Mouse (Mus musculus) MEL (cell line): ENCODE data around the gene Pigl. TPM values are rescaled to one million over a fixed set of nuclear protein-coding genes. Genes with fewer than 3 reads are reported as not detected.

Experiments
- DNase-seq: peaks from one replicate; pipeline ENCODE4 v3.0.0; 2011; ENCODE audit warnings: low read depth, low spot score
- H3K27ac ChIP-seq: 2 replicates; pipeline ENCODE4 v1.5.1; 2012; ENCODE audit warnings: low read depth, mild to moderate bottlenecking, control low read depth, low read length, moderate library complexity; ENCODE audit not compliant: control insufficient read depth
- H3K27me3 ChIP-seq, 2 experiments: fragments of 150-350 bp in 1 of 2; sonication (generic) in 1 of 2; 2 replicates each; pipeline ENCODE4 v1.6.1; 2012; ENCODE audit warnings: low read length in 2 of 2, mild to moderate bottlenecking in 2 of 2, improper control_type of control experiment in 1 of 2, moderate library complexity in 1 of 2; ENCODE audit not compliant: insufficient read depth in 2 of 2, control insufficient read depth in 1 of 2
- H3K36me3 ChIP-seq, 2 experiments: 2 replicates each; pipeline ENCODE4 v1.6.1; 2012 to 2014; ENCODE audit warnings: low read length in 2 of 2, improper control_type of control experiment in 1 of 2, inconsistent platforms in 1 of 2, mild to moderate bottlenecking in 1 of 2; ENCODE audit not compliant: insufficient read depth in 2 of 2, control insufficient read depth in 1 of 2
- H3K4me1 ChIP-seq, 2 experiments: fragments of 150-350 bp in 1 of 2; sonication (generic) in 1 of 2; 2 replicates each; pipeline ENCODE4 v1.6.1; 2012; ENCODE audit warnings: low read length in 2 of 2, improper control_type of control experiment in 1 of 2, mild to moderate bottlenecking in 1 of 2; ENCODE audit not compliant: insufficient read depth in 2 of 2, control insufficient read depth in 1 of 2
- H3K4me3 ChIP-seq, 2 experiments: fragments of 150-350 bp in 1 of 2; sonication (generic) in 1 of 2; 2 replicates each; pipeline ENCODE4 v1.5.1; 2012; ENCODE audit warnings: low read depth in 2 of 2, low read length in 2 of 2, mild to moderate bottlenecking in 2 of 2, moderate library complexity in 2 of 2, control low read depth in 1 of 2, improper control_type of control experiment in 1 of 2; ENCODE audit not compliant: control insufficient read depth in 1 of 2, insufficient read depth in 1 of 2
- H3K79me2 ChIP-seq: 2 replicates; pipeline ENCODE4 v1.6.1; 2012; ENCODE audit warnings: mild to moderate bottlenecking, low read length, moderate library complexity; ENCODE audit not compliant: control insufficient read depth, poor library complexity, insufficient read depth
- H3K9ac ChIP-seq: 2 replicates; pipeline ENCODE4 v1.6.1; 2012; ENCODE audit warnings: low read depth, mild to moderate bottlenecking, control low read depth, low read length, moderate library complexity; ENCODE audit not compliant: control insufficient read depth, poor library complexity, severe bottlenecking
- H3K9me3 ChIP-seq: fragments of 150-350 bp; sonication (generic); replicated peaks from 2 replicates; pipeline ENCODE4 v1.6.1; 2012; ENCODE audit warnings: mild to moderate bottlenecking, low read length, improper control_type of control experiment, moderate library complexity; ENCODE audit not compliant: insufficient read depth
- BHLHE40 ChIP-seq: IDR thresholded peaks from 2 replicates; pipeline ENCODE4 v1.6.1; 2012; ENCODE audit warnings: low read depth, mild to moderate bottlenecking, inconsistent platforms, low read length, improper control_type of control experiment, borderline replicate concordance
- CHD1 ChIP-seq: IDR thresholded peaks from 2 replicates; pipeline ENCODE4 v1.6.1; 2012; ENCODE audit warnings: low read depth, mild to moderate bottlenecking, inconsistent platforms, low read length, improper control_type of control experiment
- CHD2 ChIP-seq: IDR thresholded peaks from 2 replicates; pipeline ENCODE4 v1.6.1; 2011; ENCODE audit warnings: low read length, improper control_type of control experiment
- CTCF ChIP-seq, 3 experiments: IDR thresholded peaks in 2 of 3; conservative IDR thresholded peaks in 1 of 3; 2 replicates each; pipeline ENCODE4 v1.5.1; 2011 to 2012; ENCODE audit warnings: low read length in 3 of 3, low read depth in 2 of 3, mild to moderate bottlenecking in 2 of 3, improper control_type of control experiment in 1 of 3, inconsistent platforms in 1 of 3, mixed read lengths in 1 of 3, moderate library complexity in 1 of 3; ENCODE audit not compliant: control insufficient read depth in 1 of 3, insufficient read depth in 1 of 3, poor library complexity in 1 of 3, severe bottlenecking in 1 of 3
- E2F4 ChIP-seq: IDR thresholded peaks from 2 replicates; pipeline ENCODE4 v1.6.1; 2011; ENCODE audit warnings: low read depth, low read length, improper control_type of control experiment, borderline replicate concordance
- ELF1 ChIP-seq: IDR thresholded peaks from 2 replicates; pipeline ENCODE4 v1.6.1; 2014; ENCODE audit warnings: low read depth, mild to moderate bottlenecking, inconsistent platforms, low read length, improper control_type of control experiment, moderate library complexity
- ETS1 ChIP-seq: IDR thresholded peaks from 2 replicates; pipeline ENCODE4 v1.6.1; 2012; ENCODE audit warnings: low read depth, mild to moderate bottlenecking, inconsistent platforms, low read length, improper control_type of control experiment, moderate library complexity
- MEF2A ChIP-seq: IDR thresholded peaks from 2 replicates; pipeline ENCODE4 v1.6.1; 2014; ENCODE audit warnings: low read depth, mild to moderate bottlenecking, inconsistent platforms, low read length, improper control_type of control experiment; ENCODE audit not compliant: poor library complexity, insufficient replicate concordance, severe bottlenecking; ENCODE audit errors: extremely low read depth
- MYC ChIP-seq: IDR thresholded peaks from 2 replicates; pipeline ENCODE4 v1.6.1; 2011; ENCODE audit warnings: low read depth, mild to moderate bottlenecking, low read length, improper control_type of control experiment, moderate library complexity
- NELFE ChIP-seq: IDR thresholded peaks from 2 replicates; pipeline ENCODE4 v1.6.1; 2011; ENCODE audit warnings: low read depth, low read length, improper control_type of control experiment
- POLR2AphosphoS2 ChIP-seq: IDR thresholded peaks from 2 replicates; pipeline ENCODE4 v1.6.1; 2011; ENCODE audit warnings: low read length, improper control_type of control experiment
- SIN3A ChIP-seq: IDR thresholded peaks from 2 replicates; pipeline ENCODE4 v1.6.1; 2012; ENCODE audit warnings: low read length, improper control_type of control experiment, inconsistent platforms
- SMC3 ChIP-seq: IDR thresholded peaks from 2 replicates; pipeline ENCODE4 v1.6.1; 2011; ENCODE audit warnings: low read depth, low read length, improper control_type of control experiment
- TCF12 ChIP-seq: IDR thresholded peaks from 2 replicates; pipeline ENCODE4 v1.6.1; 2014; ENCODE audit warnings: low read depth, mild to moderate bottlenecking, inconsistent platforms, low read length, improper control_type of control experiment, moderate library complexity
- UBTF ChIP-seq: IDR thresholded peaks from 2 replicates; pipeline ENCODE4 v1.6.1; 2012; ENCODE audit warnings: low read depth, mild to moderate bottlenecking, inconsistent platforms, low read length, improper control_type of control experiment, moderate library complexity, borderline replicate concordance; ENCODE audit not compliant: insufficient read depth
- USF1 ChIP-seq: IDR thresholded peaks from 2 replicates; pipeline ENCODE4 v1.6.1; 2014; ENCODE audit warnings: low read depth, mild to moderate bottlenecking, inconsistent platforms, low read length, improper control_type of control experiment, moderate library complexity
- USF2 ChIP-seq, 2 experiments: IDR thresholded peaks; 2 replicates each; pipeline ENCODE4 v1.6.1; 2011 to 2012; ENCODE audit warnings: improper control_type of control experiment in 2 of 2, low read length in 2 of 2, borderline replicate concordance in 1 of 2, inconsistent platforms in 1 of 2, low read depth in 1 of 2, mild to moderate bottlenecking in 1 of 2; ENCODE audit not compliant: insufficient read depth in 1 of 2
- ZKSCAN1 ChIP-seq: IDR thresholded peaks from 2 replicates; pipeline ENCODE4 v1.6.1; 2012; ENCODE audit warnings: low read depth, mild to moderate bottlenecking, inconsistent platforms, low read length, improper control_type of control experiment, moderate library complexity
- ZMIZ1 ChIP-seq: IDR thresholded peaks from 2 replicates; pipeline ENCODE4 v1.6.1; 2012; ENCODE audit warnings: low read depth, mild to moderate bottlenecking, inconsistent platforms, low read length, improper control_type of control experiment, moderate library complexity
- ZNF384 ChIP-seq: IDR thresholded peaks from 2 replicates; pipeline ENCODE4 v1.6.1; 2012; ENCODE audit warnings: low read depth, mild to moderate bottlenecking, inconsistent platforms, low read length, improper control_type of control experiment
- polyA plus RNA-seq, 2 experiments: library from polyadenylated mRNA; stranded (reverse) in 1 of 2; unstranded in 1 of 2; fragments of >175 nt in 1 of 2; fragments of >200 nt in 1 of 2; gene quantifications; 2 replicates each; pipeline versions ENCODE4 v1.2.1 to v1.2.4; 2012; ENCODE audit warnings: low replicate concordance in 2 of 2, low read depth in 1 of 2; ENCODE audit not compliant: insufficient read length in 2 of 2, insufficient read depth in 1 of 2, missing spikeins in 1 of 2
- total RNA-seq: library from RNA; depleted of rRNA; stranded (reverse); fragments of 300-350 nt; gene quantifications from 2 replicates; pipeline ENCODE4 v1.2.3, GENCODE M21; 2012

Gene Pigl
- total and polyA plus RNA-seq, 3 experiments, result 2.0 to 4.1 TPM; not detected in 1

- Histone ChIP-seq H3K4me3 (no peak overlapping the region), H3K27me3 (no peaks in the 10 kb centered on the region), H3K79me2 (no peaks in the 10 kb centered on the region; the same call in 1 of the 2 replicates), H3K9me3 (no peaks in the 10 kb centered on the region), H3K36me3 (peaks cover 0 to 26% of the 10 kb centered on the region in 2 experiments; a peak in 3 of 4 replicates), H3K4me1 (no peaks in the 10 kb centered on the region), H3K27ac (no peak overlapping the region), H3K9ac (no peak overlapping the region)
- TF ChIP-seq CTCF (IDR thresholded peaks at IDR 0.05 in 2 of 3, conservative IDR thresholded peaks at IDR 0.05 in 1 of 3; ENCODE audit: control insufficient read depth in 1 of 3, insufficient read depth in 1 of 3, low read depth in 2 of 3, low read length in 3 of 3, poor library complexity in 1 of 3, severe bottlenecking in 1 of 3) (peak; percentile 70 to 78 (median 74)), SMC3 (peak; percentile 50), ELF1 (no peak)
- peak; percentile 73 for DNase-seq
Observed at GRCm38 (mm10) chr11:62427105-62427504, 31.2 kb upstream of the Pigl start.

- Histone ChIP-seq H3K9ac (no peak overlapping the region), H3K9me3 (no peaks in the 10 kb centered on the region), H3K4me1 (no peaks in the 10 kb centered on the region), H3K27ac (no peak overlapping the region), H3K36me3 (peaks cover 0 to 37% of the 10 kb centered on the region in 2 experiments; a peak in 3 of 4 replicates), H3K27me3 (no peaks in the 10 kb centered on the region), H3K4me3 (no peak overlapping the region), H3K79me2 (no peaks in the 10 kb centered on the region; the same call in 1 of the 2 replicates)
- no peak for TF ChIP-seq USF1
- DNase-seq, result no peak
Observed at GRCm38 (mm10) chr11:62432211-62432610, 26.0 kb upstream of the Pigl start.

- TF ChIP-seq UBTF (no peak), ETS1 (no peak), CHD1 (no peak), SIN3A (no peak), USF1 (no peak), E2F4 (no peak), POLR2AphosphoS2 (no peak), ZMIZ1 (no peak), CHD2 (no peak), ZNF384 (no peak), NELFE (no peak), USF2 (IDR thresholded peaks at IDR 0.05; ENCODE audit: borderline replicate concordance in 1 of 2, insufficient read depth in 1 of 2, low read depth in 1 of 2, low read length in 2 of 2) (no peak), TCF12 (no peak), MEF2A (no peak), MYC (no peak), BHLHE40 (no peak), ZKSCAN1 (no peak)
- H3K4me3 ChIP-seq, result no peak overlapping the region
- no peak overlapping the region for H3K27ac ChIP-seq
- H3K27me3 ChIP-seq, result no peaks in the 10 kb centered on the region
- H3K79me2 ChIP-seq, result peaks cover 25% of the 10 kb centered on the region
- peaks cover 6 to 35% of the 10 kb centered on the region in 2 experiments; a peak in 3 of 4 replicates for H3K36me3 ChIP-seq
- DNase-seq, result no peak
- H3K4me1 ChIP-seq, result peaks cover 0 to 6% of the 10 kb centered on the region in 2 experiments; a peak in 2 of 4 replicates
- no peaks in the 10 kb centered on the region for H3K9me3 ChIP-seq
- H3K9ac ChIP-seq, result no peak overlapping the region
Observed at GRCm38 (mm10) chr11:62440670-62441315, 17.5 kb upstream of the Pigl start.
